Mouse (Mus musculus) layer of hippocampus, adult 11-12 months (tissue): ENCODE measurements around the gene Ppp2r1b.

Experiments used
- DNase-seq: peaks from one replicate; pipeline ENCODE4 v3.0.0; 2022; ENCODE audit warnings: low spot score

Gene Ppp2r1b

GRCm38 (mm10) chr9:50920933-50921895 is 76.1 kb downstream of the Ppp2r1b start:
- DNase-seq: no peak

- no peak for DNase-seq
Observed at GRCm38 (mm10) chr9:50922363-50923153, 77.5 kb downstream of the Ppp2r1b start.

- DNase-seq: no peak
Observed at GRCm38 (mm10) chr9:50924454-50924853, 79.4 kb downstream of the Ppp2r1b start.

DNA sequence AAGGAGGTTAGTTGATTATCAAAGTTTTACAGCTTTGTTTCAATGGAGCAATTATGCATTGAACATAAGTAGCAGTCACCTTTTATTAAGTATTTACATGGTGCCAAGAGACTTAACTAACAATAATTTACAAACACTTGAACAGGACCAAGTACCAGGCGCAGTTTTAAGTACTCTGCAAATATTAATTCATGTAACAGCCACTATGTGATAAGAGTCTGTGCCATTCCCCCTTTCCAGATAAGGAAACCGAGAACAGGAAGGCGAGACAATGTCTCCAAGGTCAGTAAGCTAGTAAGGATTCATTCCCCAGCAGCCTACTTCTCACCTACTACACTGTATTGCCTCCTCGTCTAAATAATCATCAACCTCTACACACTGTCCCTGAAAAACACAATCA is 80.7 kb downstream of the Ppp2r1b start:
- no peak for DNase-seq

GRCm38 (mm10) chr9:50929986-50930385 is 84.9 kb downstream of the Ppp2r1b start:
- no peak for DNase-seq

GRCm38 (mm10) chr9:50941804-50942401 is 96.8 kb downstream of the Ppp2r1b start:
- DNase-seq: no peak

GRCm38 (mm10) chr9:50942711-50943110 is 97.6 kb downstream of the Ppp2r1b start:
- no peak for DNase-seq
